Comparison of ENCODE assay signal across 8 mouse cellular contexts in genomic region chr4:32305036-32305615, GRCm38 (mm10).
DNase-seq lines count a peak whose midpoint lies in the region; ATAC-seq and TF ChIP-seq lines count a peak whose summit lies in the region.

No protein-coding gene starts in this region.

- 38% methylated on average over 18 of the region's 18 CpGs for WGBS in kidney, embryonic 15.5 days
- WGBS in embryonic facial prominence, embryonic 13.5 days = 20% methylated on average over 18 of the region's 18 CpGs
- 44% methylated on average over 18 of the region's 18 CpGs for WGBS in intestine, embryonic 16.5 days
- 54% methylated on average over 18 of the region's 18 CpGs for WGBS in neural tube, embryonic 12.5 days
- WGBS in thymus, adult 2 months = 95% methylated on average over 18 of the region's 18 CpGs

- no peak overlapping the region for H3K4me3 ChIP-seq in kidney, embryonic 15.5 days (replicated peaks)
- H3K4me3 ChIP-seq in embryonic facial prominence, embryonic 13.5 days = peak overlapping the region; percentile 12; the same call in 1 of the 2 replicates
- H3K4me3 ChIP-seq in intestine, embryonic 16.5 days (ENCODE audit: low read length) = no peak overlapping the region
- no peak overlapping the region for H3K4me3 ChIP-seq in neural tube, embryonic 12.5 days
- no peak overlapping the region for H3K4me3 ChIP-seq in thymus, adult 2 months (ENCODE audit: control insufficient read depth, insufficient read depth, low read length)

- TF ChIP-seq POLR2A in thymus, adult 2 months (IDR thresholded peaks at IDR 0.05; ENCODE audit: control insufficient read depth, extremely low read depth, insufficient read depth, low read length, poor library complexity) = no peak

- TF ChIP-seq CTCF in thymus, adult 2 months (IDR thresholded peaks at IDR 0.05; ENCODE audit: borderline replicate concordance, control insufficient read depth, extremely low read depth, insufficient read depth, low read length, poor library complexity) = no peak

- no peak overlapping the region for H3K9ac ChIP-seq in kidney, embryonic 15.5 days
- peak overlapping the region; percentile 49; the same call in 1 of the 2 replicates for H3K9ac ChIP-seq in embryonic facial prominence, embryonic 13.5 days
- no peak overlapping the region for H3K9ac ChIP-seq in intestine, embryonic 16.5 days (ENCODE audit: low read depth, low read length)
- H3K9ac ChIP-seq in neural tube, embryonic 12.5 days = no peak overlapping the region

- no peaks in the 10 kb centered on the region for H3K36me3 ChIP-seq in kidney, embryonic 15.5 days
- no peaks in the 10 kb centered on the region for H3K36me3 ChIP-seq in embryonic facial prominence, embryonic 13.5 days
- H3K36me3 ChIP-seq in intestine, embryonic 16.5 days (ENCODE audit: control insufficient read depth, insufficient read depth, low read length) = no peaks in the 10 kb centered on the region
- peaks cover 6% of the 10 kb centered on the region; the same call in 1 of the 2 replicates for H3K36me3 ChIP-seq in neural tube, embryonic 12.5 days
- H3K36me3 ChIP-seq in thymus, adult 2 months (ENCODE audit: control insufficient read depth, insufficient read depth, low read length) = no peaks in the 10 kb centered on the region

- H3K27me3 ChIP-seq in kidney, embryonic 15.5 days = no peaks in the 10 kb centered on the region
- no peaks in the 10 kb centered on the region for H3K27me3 ChIP-seq in embryonic facial prominence, embryonic 13.5 days
- no peaks in the 10 kb centered on the region for H3K27me3 ChIP-seq in intestine, embryonic 16.5 days (replicated peaks; ENCODE audit: control insufficient read depth, insufficient read depth, low read length)
- H3K27me3 ChIP-seq in neural tube, embryonic 12.5 days (replicated peaks) = no peaks in the 10 kb centered on the region
- H3K27me3 ChIP-seq in thymus, adult 2 months (ENCODE audit: control insufficient read depth, insufficient read depth, low read length) = no peaks in the 10 kb centered on the region

- no peak for DNase-seq in kidney, adult 8-10 months
- DNase-seq in layer of hippocampus, postnatal 14 days (ENCODE audit: low spot score in 2 of 2) = no peak
- no peak for DNase-seq in layer of hippocampus, adult 9-11 months
- DNase-seq in thymus, adult 2 months = no peak

- ATAC-seq in kidney, embryonic 15.5 days (replicated peaks; ENCODE audit: low FRiP score) = no peak
- ATAC-seq in embryonic facial prominence, embryonic 13.5 days (ENCODE audit: insufficient number of reproducible peaks, insufficient read depth, low FRiP score, low TSS enrichment, low read depth) = no peak
- ATAC-seq in intestine, embryonic 16.5 days = no peak
- ATAC-seq in neural tube, embryonic 12.5 days (ENCODE audit: low FRiP score, low read depth) = no peak

- H3K27ac ChIP-seq in kidney, embryonic 15.5 days = peak overlapping the region; percentile 92
- peak overlapping the region; percentile 94 for H3K27ac ChIP-seq in embryonic facial prominence, embryonic 13.5 days
- H3K27ac ChIP-seq in intestine, embryonic 16.5 days (ENCODE audit: low read length) = 0 out of 2 replicates have a peak overlapping the region, but pooled peaks have one; percentile 75
- no peak overlapping the region for H3K27ac ChIP-seq in neural tube, embryonic 12.5 days
- H3K27ac ChIP-seq in thymus, adult 2 months (ENCODE audit: control insufficient read depth, insufficient read depth, low read length) = no peak overlapping the region

- peaks cover 54% of the 10 kb centered on the region for H3K4me1 ChIP-seq in kidney, embryonic 15.5 days
- peaks cover 58% of the 10 kb centered on the region for H3K4me1 ChIP-seq in embryonic facial prominence, embryonic 13.5 days
- H3K4me1 ChIP-seq in intestine, embryonic 16.5 days (ENCODE audit: control insufficient read depth, insufficient read depth, low read length) = peaks cover 31% of the 10 kb centered on the region
- peaks cover 59% of the 10 kb centered on the region for H3K4me1 ChIP-seq in neural tube, embryonic 12.5 days
- H3K4me1 ChIP-seq in thymus, adult 2 months (replicated peaks; ENCODE audit: control insufficient read depth, insufficient read depth, low read length) = peaks cover 14% of the 10 kb centered on the region

- H3K4me2 ChIP-seq in kidney, embryonic 15.5 days = peak overlapping the region; percentile 48
- peak overlapping the region; percentile 56 for H3K4me2 ChIP-seq in embryonic facial prominence, embryonic 13.5 days
- H3K4me2 ChIP-seq in intestine, embryonic 16.5 days (ENCODE audit: low read depth, low read length) = peak overlapping the region; percentile 22; the same call in 1 of the 2 replicates
- peak overlapping the region; percentile 44; the same call in 1 of the 2 replicates for H3K4me2 ChIP-seq in neural tube, embryonic 12.5 days (replicated peaks)

- no peaks in the 10 kb centered on the region for H3K9me3 ChIP-seq in kidney, embryonic 15.5 days (replicated peaks)
- H3K9me3 ChIP-seq in embryonic facial prominence, embryonic 13.5 days = no peaks in the 10 kb centered on the region
- no peaks in the 10 kb centered on the region for H3K9me3 ChIP-seq in intestine, embryonic 16.5 days (ENCODE audit: control insufficient read depth, low read length)
- no peaks in the 10 kb centered on the region for H3K9me3 ChIP-seq in neural tube, embryonic 12.5 days

Comparison
In these comparisons a context has a peak if more than half of its experiments do, and no peak if none do; other contexts are left out.
1. H3K27ac ChIP-seq: peak in kidney, embryonic 15.5 days (single experiment), embryonic facial prominence, embryonic 13.5 days (single experiment) and intestine, embryonic 16.5 days (single experiment); none in neural tube, embryonic 12.5 days (single experiment) and thymus, adult 2 months (single experiment).
2. Peak in every context shown above with its lines, with median percentiles within 50 percentile points of each other: H3K4me2 ChIP-seq.